Mouse (Mus musculus) intestine, embryonic 14.5 days (tissue): ENCODE measurements around the gene Tlr9. TPM values are rescaled to one million over a fixed set of nuclear protein-coding genes. Genes with fewer than 3 reads are reported as not detected.

Source experiments
- ATAC-seq: fragments of 200-750 bp; cut with Nextera tagmentation; replicated peaks from 2 replicates; pipeline ENCODE4 v1.8.0; 2017; ENCODE audit warnings: low read depth, moderate number of reproducible peaks, moderate TSS enrichment, moderate library complexity; ENCODE audit not compliant: low FRiP score, low TSS enrichment
- DNase-seq: peaks from one replicate; pipeline ENCODE4 v3.0.0-alpha.2; 2018; ENCODE audit warnings: low spot score
- H3K27ac ChIP-seq: fragments of 300-500 bp; sonication (generic); 2 replicates; pipeline ENCODE4 v1.5.1; 2014; ENCODE audit warnings: low read depth, mild to moderate bottlenecking, control low read depth
- H3K27me3 ChIP-seq: fragments of 300-500 bp; sonication (generic); replicated peaks from 2 replicates; pipeline ENCODE4 v1.6.1; 2014; ENCODE audit warnings: low read length, control low read depth; ENCODE audit not compliant: control insufficient read depth, insufficient read depth
- H3K36me3 ChIP-seq: fragments of 300-500 bp; sonication (generic); 2 replicates; pipeline ENCODE4 v1.6.1; 2014; ENCODE audit warnings: low read length, control low read depth; ENCODE audit not compliant: control insufficient read depth, insufficient read depth
- H3K4me1 ChIP-seq: fragments of 300-500 bp; sonication (generic); replicated peaks from 2 replicates; pipeline ENCODE4 v1.6.1; 2014; ENCODE audit warnings: low read length, control low read depth, mixed read lengths; ENCODE audit not compliant: control insufficient read depth, insufficient read depth
- H3K4me2 ChIP-seq: fragments of 300-500 bp; sonication (generic); 2 replicates; pipeline ENCODE4 v1.6.1; 2014; ENCODE audit warnings: low read length
- H3K4me3 ChIP-seq: fragments of 300-500 bp; sonication (generic); 2 replicates; pipeline ENCODE4 v1.5.1; 2014; ENCODE audit warnings: low read depth, low read length, control low read depth, mixed read lengths
- H3K9ac ChIP-seq: fragments of 300-500 bp; sonication (generic); 2 replicates; pipeline ENCODE4 v1.6.1; 2014; ENCODE audit warnings: mild to moderate bottlenecking, low read length
- H3K9me3 ChIP-seq: fragments of 300-500 bp; sonication (generic); 2 replicates; pipeline ENCODE4 v1.6.1; 2016; ENCODE audit warnings: low read length, control low read depth; ENCODE audit not compliant: control insufficient read depth
- WGBS: fragments of 180-500 bp; shearing (Covaris S2); extraction: QIAGEN DNeasy Blood & Tissue Kit; methylation state at CpG from one replicate; pipeline ENCODE4 v1.1.7; 2014; 5-methylcytosine and 5-hydroxymethylcytosine counted together
- polyA plus RNA-seq: library from polyadenylated mRNA; unstranded; fragments of >200 nt; fragmentation: Nextera tagmentation; extraction: Ambion mirVana; gene quantifications from 2 replicates; pipeline ENCODE4 v1.2.1, GENCODE M21; 2014

The Tlr9 gene
- polyA plus RNA-seq, 1 experiment from 2014 or later: 0.08 TPM

- Histone ChIP-seq H3K4me1 (peaks cover 29% of the 10 kb centered on the region), H3K27ac (peak within 1 kb of the TSS; percentile 27; the same call in 1 of the 2 replicates), H3K36me3 (peaks cover 14% of the 10 kb centered on the region), H3K27me3 (no peaks in the 10 kb centered on the region), H3K9me3 (no peaks in the 10 kb centered on the region), H3K4me2 (peak within 1 kb of the TSS; percentile 70), H3K9ac (peak within 1 kb of the TSS; percentile 66), H3K4me3 (peak within 1 kb of the TSS; percentile 62)
- 46% methylated on average over 18 of the region's 18 CpGs for WGBS
- ATAC-seq: no peak; the same call in 1 of the 2 replicates
- no peak for DNase-seq
Observed at GRCm38 (mm10) chr9:106199535-106200272, 22.7 kb upstream of the Tlr9 start, which contains the start of gene Ppm1m. Gene Ppm1m (minus strand): TSS chr9:106199746.

- Histone ChIP-seq H3K27ac (no peak overlapping the region), H3K4me3 (0 out of 2 replicates have a peak overlapping the region, but pooled peaks have one; percentile 63), H3K4me1 (peaks cover 29% of the 10 kb centered on the region), H3K9ac (no peak overlapping the region), H3K36me3 (peaks cover 3% of the 10 kb centered on the region; the same call in 1 of the 2 replicates), H3K27me3 (no peaks in the 10 kb centered on the region), H3K4me2 (peak overlapping the region; percentile 66), H3K9me3 (no peaks in the 10 kb centered on the region)
- ATAC-seq: no peak
- DNase-seq: no peak
- 84% methylated on average over 3 of the region's 3 CpGs for WGBS
Observed at GRCm38 (mm10) chr9:106201895-106202294, 20.5 kb upstream of the Tlr9 start.

GRCm38 (mm10) chr9:106202819-106203636, 19.4 kb upstream of the Tlr9 start, which contains the start of gene Twf2:
Gene Twf2 (plus strand): TSS chr9:106203108.
- H3K9ac ChIP-seq: peak within 1 kb of the TSS; percentile 58
- H3K27ac ChIP-seq: peak within 1 kb of the TSS; percentile 63; the same call in 1 of the 2 replicates
- DNase-seq (peak; percentile 94), ATAC-seq (peak; percentile 88)
- 1% methylated on average over 61 of the region's 61 CpGs for WGBS
- H3K4me3 ChIP-seq: peak within 1 kb of the TSS; percentile 63
- peaks cover 7% of the 10 kb centered on the region for H3K36me3 ChIP-seq
- peak within 1 kb of the TSS; percentile 66 for H3K4me2 ChIP-seq
- no peaks in the 10 kb centered on the region for H3K27me3 ChIP-seq
- H3K9me3 ChIP-seq: no peaks in the 10 kb centered on the region
- peaks cover 29% of the 10 kb centered on the region for H3K4me1 ChIP-seq

- Histone ChIP-seq H3K27ac (no peak overlapping the region), H3K4me1 (peaks cover 24% of the 10 kb centered on the region), H3K9ac (peak overlapping the region; percentile 1; the same call in 1 of the 2 replicates), H3K27me3 (no peaks in the 10 kb centered on the region), H3K4me3 (peak overlapping the region; percentile 63; the same call in 1 of the 2 replicates), H3K36me3 (peaks cover 16% of the 10 kb centered on the region), H3K4me2 (peak overlapping the region; percentile 66), H3K9me3 (no peaks in the 10 kb centered on the region)
- WGBS: 65% methylated on average over 7 of the region's 7 CpGs
- no peak for DNase-seq
- ATAC-seq: no peak
Observed at GRCm38 (mm10) chr9:106203990-106204851, 18.2 kb upstream of the Tlr9 start.

- H3K4me1 ChIP-seq: peaks cover 18% of the 10 kb centered on the region
- peaks cover 24% of the 10 kb centered on the region for H3K36me3 ChIP-seq
- H3K27me3 ChIP-seq: no peaks in the 10 kb centered on the region
- no peak overlapping the region for H3K27ac ChIP-seq
- no peaks in the 10 kb centered on the region for H3K9me3 ChIP-seq
- DNase-seq (no peak), ATAC-seq (no peak)
- no peak overlapping the region for H3K4me3 ChIP-seq
- H3K9ac ChIP-seq: no peak overlapping the region
- no peak overlapping the region for H3K4me2 ChIP-seq
- WGBS: 68% methylated on average over 7 of the region's 7 CpGs
Observed at GRCm38 (mm10) chr9:106205713-106206290, 16.6 kb upstream of the Tlr9 start.

- 71% methylated on average over 2 of the region's 2 CpGs for WGBS
- Histone ChIP-seq H3K4me1 (peaks cover 18% of the 10 kb centered on the region), H3K36me3 (peaks cover 24% of the 10 kb centered on the region), H3K9ac (no peak overlapping the region), H3K27ac (no peak overlapping the region), H3K27me3 (no peaks in the 10 kb centered on the region), H3K9me3 (no peaks in the 10 kb centered on the region), H3K4me2 (no peak overlapping the region), H3K4me3 (no peak overlapping the region)
- ATAC-seq: no peak
- DNase-seq: no peak
Observed at GRCm38 (mm10) chr9:106206515-106206914, 15.9 kb upstream of the Tlr9 start.

- H3K36me3 ChIP-seq: peaks cover 32% of the 10 kb centered on the region
- no peak overlapping the region for H3K27ac ChIP-seq
- H3K4me3 ChIP-seq: no peak overlapping the region
- H3K4me2 ChIP-seq: no peak overlapping the region
- no peak for DNase-seq
- H3K4me1 ChIP-seq: peaks cover 13% of the 10 kb centered on the region
- H3K9me3 ChIP-seq: no peaks in the 10 kb centered on the region
- no peak overlapping the region for H3K9ac ChIP-seq
- H3K27me3 ChIP-seq: no peaks in the 10 kb centered on the region
- WGBS: 87% methylated on average over 5 of the region's 5 CpGs
- no peak for ATAC-seq
Observed at GRCm38 (mm10) chr9:106208181-106208580, 14.2 kb upstream of the Tlr9 start.
